ENCODE assay signal across 29 mouse cellular contexts in genomic region chr5:16135986-16136385, GRCm38 (mm10).
DNase-seq lines count a peak whose midpoint lies in the region; ATAC-seq lines count a peak whose summit lies in the region.
"Had no signal": no experiment of that assay in that cellular context is flagged by ENCODE, and none has a peak within 500 bp of the region (broad histone marks: within the 10 kb centered on the region; RNA-seq: fewer than 3 reads in every experiment).

No protein-coding gene starts in this region.

- H3K36me3 ChIP-seq in midbrain, embryonic 11.5 days (ENCODE audit: control insufficient read depth, insufficient read depth, low read length), result no peaks in the 10 kb centered on the region
- no peaks in the 10 kb centered on the region for H3K36me3 ChIP-seq in midbrain, embryonic 10.5 days
- no peaks in the 10 kb centered on the region for H3K36me3 ChIP-seq in midbrain, embryonic 13.5 days
- H3K36me3 ChIP-seq in embryonic facial prominence, embryonic 10.5 days (replicated peaks), result no peaks in the 10 kb centered on the region
- H3K36me3 ChIP-seq: limb, embryonic 10.5 days; limb, embryonic 15.5 days; stomach, embryonic 15.5 days had no signal

- no peaks in the 10 kb centered on the region for H3K4me1 ChIP-seq in midbrain, embryonic 11.5 days (ENCODE audit: control insufficient read depth, insufficient read depth, low read length)
- peaks cover 5% of the 10 kb centered on the region; the same call in 1 of the 2 replicates for H3K4me1 ChIP-seq in midbrain, embryonic 10.5 days
- peaks cover 25% of the 10 kb centered on the region for H3K4me1 ChIP-seq in midbrain, embryonic 13.5 days (replicated peaks)
- no peaks in the 10 kb centered on the region for H3K4me1 ChIP-seq in embryonic facial prominence, embryonic 10.5 days
- H3K4me1 ChIP-seq: limb, embryonic 15.5 days; stomach, embryonic 15.5 days had no signal

- ATAC-seq in frontal cortex, adult (ENCODE audit: low TSS enrichment), result peak; percentile 51
- no peak for ATAC-seq in midbrain, embryonic 11.5 days (ENCODE audit: low FRiP score)
- ATAC-seq in midbrain, embryonic 13.5 days, result no peak
- ATAC-seq: inflammation-experienced regulatory T-cells, adult 6 months; Patski had no signal

- no peak overlapping the region for H3K4me3 ChIP-seq in midbrain, embryonic 11.5 days (ENCODE audit: low read depth, low read length)
- no peak overlapping the region for H3K4me3 ChIP-seq in midbrain, embryonic 10.5 days
- no peak overlapping the region for H3K4me3 ChIP-seq in midbrain, embryonic 13.5 days (replicated peaks)
- no peak overlapping the region for H3K4me3 ChIP-seq in embryonic facial prominence, embryonic 10.5 days
- H3K4me3 ChIP-seq: limb, embryonic 10.5 days; limb, embryonic 15.5 days; stomach, embryonic 15.5 days had no signal

- no peaks in the 10 kb centered on the region for H3K9me3 ChIP-seq in midbrain, embryonic 11.5 days (ENCODE audit: control insufficient read depth, low read length)
- H3K9me3 ChIP-seq in midbrain, embryonic 10.5 days (replicated peaks), result no peaks in the 10 kb centered on the region
- no peaks in the 10 kb centered on the region for H3K9me3 ChIP-seq in midbrain, embryonic 13.5 days
- no peaks in the 10 kb centered on the region for H3K9me3 ChIP-seq in embryonic facial prominence, embryonic 10.5 days
- H3K9me3 ChIP-seq: limb, embryonic 10.5 days; limb, embryonic 15.5 days; stomach, embryonic 15.5 days had no signal

- WGBS in midbrain, embryonic 11.5 days, result 69% methylated on average over 3 of the region's 3 CpGs
- WGBS in midbrain, embryonic 10.5 days, result 75% methylated on average over 3 of the region's 3 CpGs
- 63% methylated on average over 3 of the region's 3 CpGs for WGBS in midbrain, embryonic 13.5 days
- 85% methylated on average over 3 of the region's 3 CpGs for WGBS in embryonic facial prominence, embryonic 10.5 days

- no peak overlapping the region for H3K27ac ChIP-seq in midbrain, embryonic 11.5 days (ENCODE audit: low read depth, low read length)
- H3K27ac ChIP-seq in midbrain, embryonic 10.5 days (replicated peaks), result no peak overlapping the region
- H3K27ac ChIP-seq in midbrain, embryonic 13.5 days, result peak overlapping the region; percentile 67
- no peak overlapping the region for H3K27ac ChIP-seq in embryonic facial prominence, embryonic 10.5 days (replicated peaks)
- H3K27ac ChIP-seq: limb, embryonic 10.5 days; limb, embryonic 15.5 days; liver, embryonic 14.5 days; macrophage; stomach, embryonic 15.5 days had no signal

- DNase-seq in frontal cortex, adult 2 months (ENCODE audit: extremely low spot score in 1 of 2, low spot score in 1 of 2), result no peak
- peak; percentile 47 for DNase-seq in midbrain, embryonic 11.5 days (ENCODE audit: low spot score, missing footprints)
- no peak for DNase-seq in midbrain, embryonic 10.5 days (ENCODE audit: low spot score)
- no peak for DNase-seq in heart, adult 9 months (ENCODE audit: low spot score in 2 of 2)
- no peak for DNase-seq in embryo, embryonic 11 days
- no peak for DNase-seq in embryonic facial prominence, embryonic 10.5 days (ENCODE audit: low spot score)
- DNase-seq: adrenal gland, postnatal 14 days; cerebellum, adult 18-20 months; cerebellum, postnatal 10 days; gastrocnemius, postnatal 14 days; heart, adult 11 months; heart, postnatal 36 days; kidney, adult 11 months; kidney, postnatal 14 days; layer of hippocampus, adult 9-11 months; lung, adult 2 months; lung, postnatal 10 days; right cerebral cortex, postnatal 25 days; thymus, postnatal 14 days had no signal

- H3K9ac ChIP-seq in midbrain, embryonic 11.5 days (ENCODE audit: low read length), result no peak overlapping the region
- H3K9ac ChIP-seq in midbrain, embryonic 13.5 days (replicated peaks), result no peak overlapping the region
- H3K9ac ChIP-seq: limb, embryonic 15.5 days; liver, embryonic 14.5 days; stomach, embryonic 15.5 days had no signal

- no peak overlapping the region for H3K4me2 ChIP-seq in midbrain, embryonic 11.5 days
- H3K4me2 ChIP-seq in midbrain, embryonic 13.5 days (replicated peaks), result no peak overlapping the region
- H3K4me2 ChIP-seq: heart, embryonic 11.5 days; limb, embryonic 15.5 days; stomach, embryonic 15.5 days had no signal

- no peaks in the 10 kb centered on the region for H3K27me3 ChIP-seq in midbrain, embryonic 11.5 days (ENCODE audit: control insufficient read depth, insufficient read depth, low read length)
- no peaks in the 10 kb centered on the region for H3K27me3 ChIP-seq in midbrain, embryonic 10.5 days (ENCODE audit: low read depth, poor library complexity, severe bottlenecking)
- H3K27me3 ChIP-seq in midbrain, embryonic 13.5 days, result 0 out of 2 replicates have a peak, but pooled peaks cover 3% of the 10 kb centered on the region
- no peaks in the 10 kb centered on the region for H3K27me3 ChIP-seq in embryonic facial prominence, embryonic 10.5 days (replicated peaks; ENCODE audit: low read depth, poor library complexity, severe bottlenecking)
- H3K27me3 ChIP-seq: limb, embryonic 15.5 days; stomach, embryonic 15.5 days had no signal
